Mouse (Mus musculus) intestine, postnatal 0 days (tissue): Measurements from ENCODE around the gene Scamp3. TPM values are rescaled to one million over a fixed set of nuclear protein-coding genes. Genes with fewer than 3 reads are reported as not detected.
A peak's percentile ranks its signal among the peaks of the same experiment; 100 is the strongest.

Experiments
- ATAC-seq: fragments of 200-750 bp; cut with Nextera tagmentation; 2 replicates; pipeline ENCODE4 v1.8.0; 2017; ENCODE audit warnings: mild to moderate bottlenecking, moderate TSS enrichment, moderate library complexity
- H3K27ac ChIP-seq: fragments of 300-500 bp; sonication (generic); 2 replicates; pipeline ENCODE4 v1.5.1; 2014; ENCODE audit warnings: mild to moderate bottlenecking, low read depth, low read length, moderate library complexity
- H3K27me3 ChIP-seq: fragments of 300-500 bp; sonication (generic); replicated peaks from 2 replicates; pipeline ENCODE4 v1.6.1; 2014; ENCODE audit warnings: low read length, mixed read lengths; ENCODE audit not compliant: control insufficient read depth, insufficient read depth
- H3K36me3 ChIP-seq: fragments of 300-500 bp; sonication (generic); 2 replicates; pipeline ENCODE4 v1.6.1; 2014; ENCODE audit warnings: mild to moderate bottlenecking, moderate library complexity; ENCODE audit not compliant: control insufficient read depth, insufficient read depth
- H3K4me1 ChIP-seq: fragments of 300-500 bp; sonication (generic); replicated peaks from 2 replicates; pipeline ENCODE4 v1.6.1; 2014; ENCODE audit warnings: antibody characterized with exemption, low read length, mixed read lengths; ENCODE audit not compliant: control insufficient read depth, insufficient read depth
- H3K4me2 ChIP-seq: fragments of 300-500 bp; sonication (generic); replicated peaks from 2 replicates; pipeline ENCODE4 v1.6.1; 2014; ENCODE audit warnings: low read depth, mild to moderate bottlenecking, moderate library complexity
- H3K4me3 ChIP-seq: fragments of 300-500 bp; sonication (generic); 2 replicates; pipeline ENCODE4 v1.5.1; 2014; ENCODE audit warnings: low read depth, low read length
- H3K9ac ChIP-seq: fragments of 300-500 bp; sonication (generic); 2 replicates; pipeline ENCODE4 v1.6.1; 2014; ENCODE audit warnings: mild to moderate bottlenecking, low read depth, low read length
- H3K9me3 ChIP-seq: fragments of 300-500 bp; sonication (generic); 2 replicates; pipeline ENCODE4 v1.6.1; 2016; ENCODE audit warnings: mixed run types; ENCODE audit not compliant: control insufficient read depth
- CTCF ChIP-seq: sonication (generic); IDR thresholded peaks from 2 replicates; pipeline ENCODE4 v1.5.1; 2016; ENCODE audit warnings: low read depth, mild to moderate bottlenecking, control low read depth, antibody characterized with exemption, moderate library complexity
- WGBS: fragments of 180-500 bp; shearing (Covaris S2); extraction: QIAGEN DNeasy Blood & Tissue Kit; methylation state at CpG from one replicate; pipeline ENCODE4 v1.1.7; 2014; 5-methylcytosine and 5-hydroxymethylcytosine counted together
- polyA plus RNA-seq: library from polyadenylated mRNA; unstranded; fragments of >200 nt; fragmentation: Nextera tagmentation; extraction: Ambion mirVana; gene quantifications from 2 replicates; pipeline ENCODE4 v1.2.1, GENCODE M21; 2015

The Scamp3 gene
- polyA plus RNA-seq: 80.5 and 86.3 TPM in 2 replicates

GRCm38 (mm10) chr3:89177242-89178106, at the start of gene Scamp3:
TSS of gene Scamp3 (plus strand) at chr3:89177473.
- peaks cover 68% of the 10 kb centered on the region for H3K36me3 ChIP-seq
- peak; percentile 95 for ATAC-seq
- H3K27me3 ChIP-seq: no peaks in the 10 kb centered on the region
- H3K9ac ChIP-seq: peak within 1 kb of the TSS; percentile 70
- TF ChIP-seq CTCF: no peak
- H3K9me3 ChIP-seq: no peaks in the 10 kb centered on the region
- WGBS: under 1% methylated on average over 43 of the region's 43 CpGs
- peak within 1 kb of the TSS; percentile 88 for H3K4me2 ChIP-seq
- peak within 1 kb of the TSS; percentile 80 for H3K27ac ChIP-seq
- 0 out of 2 replicates have a peak, but pooled peaks cover 7% of the 10 kb centered on the region for H3K4me1 ChIP-seq
- H3K4me3 ChIP-seq: peak within 1 kb of the TSS; percentile 84

- H3K27ac ChIP-seq: no peak overlapping the region
- no peak overlapping the region for H3K9ac ChIP-seq
- no peak overlapping the region for H3K4me2 ChIP-seq
- H3K9me3 ChIP-seq: no peaks in the 10 kb centered on the region
- no peak overlapping the region for H3K4me3 ChIP-seq
- WGBS: 88% methylated on average over 3 of the region's 3 CpGs
- ATAC-seq: no peak
- TF ChIP-seq CTCF: no peak
- peaks cover 3% of the 10 kb centered on the region; the same call in 1 of the 2 replicates for H3K4me1 ChIP-seq
- H3K27me3 ChIP-seq: no peaks in the 10 kb centered on the region
- no peaks in the 10 kb centered on the region for H3K36me3 ChIP-seq
Observed at GRCm38 (mm10) chr3:89129908-89130307, 47.4 kb upstream of the Scamp3 start.

- peaks cover 3% of the 10 kb centered on the region; the same call in 1 of the 2 replicates for H3K4me1 ChIP-seq
- no peaks in the 10 kb centered on the region for H3K27me3 ChIP-seq
- no peak for ATAC-seq
- 60% methylated on average over 4 of the region's 4 CpGs for WGBS
- no peaks in the 10 kb centered on the region for H3K36me3 ChIP-seq
- no peak overlapping the region for H3K4me3 ChIP-seq
- peak overlapping the region; percentile 70 for H3K4me2 ChIP-seq
- H3K9ac ChIP-seq: no peak overlapping the region
- TF ChIP-seq CTCF: no peak
- no peaks in the 10 kb centered on the region for H3K9me3 ChIP-seq
- H3K27ac ChIP-seq: no peak overlapping the region
Observed at GRCm38 (mm10) chr3:89131816-89132215, 45.5 kb upstream of the Scamp3 start.

- ATAC-seq: no peak
- peak; percentile 77 for TF ChIP-seq CTCF
- Histone ChIP-seq H3K4me3 (peak overlapping the region; percentile 31), H3K9me3 (no peaks in the 10 kb centered on the region), H3K27ac (peak overlapping the region; percentile 78), H3K36me3 (no peaks in the 10 kb centered on the region), H3K27me3 (no peaks in the 10 kb centered on the region), H3K4me2 (peak overlapping the region; percentile 70), H3K9ac (peak overlapping the region; percentile 40; the same call in 1 of the 2 replicates), H3K4me1 (peaks cover 3% of the 10 kb centered on the region; the same call in 1 of the 2 replicates)
- WGBS: 14% methylated on average over 29 of the region's 30 CpGs
Observed at GRCm38 (mm10) chr3:89132285-89133062, 44.8 kb upstream of the Scamp3 start.

- no peaks in the 10 kb centered on the region for H3K36me3 ChIP-seq
- 47% methylated on average over 7 of the region's 7 CpGs for WGBS
- H3K4me2 ChIP-seq: peak overlapping the region; percentile 70; the same call in 1 of the 2 replicates
- no peak overlapping the region for H3K9ac ChIP-seq
- peak overlapping the region; percentile 78 for H3K27ac ChIP-seq
- no peak for TF ChIP-seq CTCF
- H3K4me1 ChIP-seq: peaks cover 3% of the 10 kb centered on the region; the same call in 1 of the 2 replicates
- no peak overlapping the region for H3K4me3 ChIP-seq
- no peaks in the 10 kb centered on the region for H3K9me3 ChIP-seq
- ATAC-seq: no peak
- no peaks in the 10 kb centered on the region for H3K27me3 ChIP-seq
Observed at GRCm38 (mm10) chr3:89133063-89133450, 44.2 kb upstream of the Scamp3 start.

- Histone ChIP-seq H3K4me2 (peak overlapping the region; percentile 70; the same call in 1 of the 2 replicates), H3K36me3 (no peaks in the 10 kb centered on the region), H3K4me3 (no peak overlapping the region), H3K9ac (no peak overlapping the region), H3K27me3 (no peaks in the 10 kb centered on the region), H3K9me3 (no peaks in the 10 kb centered on the region), H3K27ac (peak overlapping the region; percentile 78), H3K4me1 (peaks cover 6% of the 10 kb centered on the region; the same call in 1 of the 2 replicates)
- ATAC-seq: peak; percentile 57
- no peak for TF ChIP-seq CTCF
- 38% methylated on average over 1 of the region's 1 CpGs for WGBS
Observed at GRCm38 (mm10) chr3:89133752-89134151, 43.5 kb upstream of the Scamp3 start.
